ENCODE assay signal across 21 mouse cellular contexts in the genomic region with DNA sequence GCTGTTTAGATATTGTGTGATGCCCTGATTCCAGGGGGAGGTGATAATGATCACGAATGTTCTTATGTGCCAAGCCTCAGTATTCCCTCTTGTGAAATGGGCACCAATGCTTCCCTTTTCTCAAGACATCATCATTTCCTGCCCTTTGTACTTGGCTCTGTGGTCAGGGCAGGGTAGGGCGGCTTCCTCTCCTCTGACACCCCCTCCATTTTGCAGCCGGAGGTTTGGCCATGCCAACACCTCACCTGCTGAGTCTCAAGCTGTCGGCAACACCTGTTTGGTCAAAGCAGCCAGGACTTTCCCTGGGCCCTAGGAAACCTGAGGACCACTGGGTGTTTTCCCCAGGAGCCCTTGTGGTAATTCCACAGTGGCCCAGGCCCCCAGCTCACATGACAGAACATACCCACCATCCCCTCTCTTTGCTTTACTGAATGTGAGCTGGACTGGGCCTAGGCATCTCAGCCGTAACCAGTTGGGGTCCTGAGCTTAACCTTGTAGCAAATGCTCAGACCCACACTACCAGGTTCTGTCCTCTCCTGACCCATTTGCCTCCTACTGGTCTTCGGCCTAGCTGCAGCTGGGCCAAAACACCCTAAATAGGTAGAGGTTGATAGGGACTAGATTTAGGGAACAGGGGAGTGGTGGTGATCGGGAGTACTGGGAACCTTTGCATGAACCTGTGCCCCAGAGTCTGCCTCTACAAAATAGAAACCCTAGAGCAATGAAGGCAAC. TPM values are rescaled to one million over a fixed set of nuclear protein-coding genes. Genes with fewer than 3 reads are reported as not detected.
A peak's percentile ranks its signal among the peaks of the same experiment; 100 is the strongest.
DNase-seq lines count a peak whose midpoint lies in the region; ATAC-seq and TF ChIP-seq lines count a peak whose summit lies in the region.
"Had no signal": no experiment of that assay in that cellular context is flagged by ENCODE, and none has a peak within 500 bp of the region (broad histone marks: within the 10 kb centered on the region; RNA-seq: fewer than 3 reads in every experiment).

No protein-coding gene starts in this region.

- no peak for TF ChIP-seq CTCF in layer of hippocampus, adult 2 months (conservative IDR thresholded peaks at IDR 0.05)

- H3K4me2 ChIP-seq in hindbrain, embryonic 11.5 days (replicated peaks; ENCODE audit: low read depth, low read length), result no peak overlapping the region
- H3K4me2 ChIP-seq: embryonic facial prominence, embryonic 15.5 days had no signal

- WGBS in hindbrain, embryonic 11.5 days, result 86% methylated on average over 7 of the region's 7 CpGs

- no peaks in the 10 kb centered on the region for H3K36me3 ChIP-seq in splenic B cell, adult 2 months (ENCODE audit: control insufficient read depth, insufficient read depth, low read length, poor library complexity, severe bottlenecking)
- no peaks in the 10 kb centered on the region for H3K36me3 ChIP-seq in hindbrain, embryonic 11.5 days (ENCODE audit: control insufficient read depth, insufficient read depth, low read length)
- H3K36me3 ChIP-seq: embryonic facial prominence, embryonic 15.5 days; G1E; midbrain, embryonic 10.5 days had no signal

- no peak overlapping the region for H3K27ac ChIP-seq in layer of hippocampus, adult 2 months
- H3K27ac ChIP-seq in hindbrain, embryonic 11.5 days (ENCODE audit: low read depth, low read length), result no peak overlapping the region
- H3K27ac ChIP-seq: embryonic facial prominence, embryonic 15.5 days; midbrain, embryonic 10.5 days had no signal

- ATAC-seq in hindbrain, embryonic 11.5 days (ENCODE audit: low FRiP score), result no peak
- ATAC-seq: hindbrain, embryonic 16.5 days had no signal

- DNase-seq in left cerebral cortex, postnatal 4 days, result peak; percentile 62
- no peak for DNase-seq in left cerebral cortex, adult 18-20 months (ENCODE audit: low spot score in 2 of 2)
- DNase-seq in cerebellum, adult 18-20 months, result peak; percentile 94 to 96
- DNase-seq in cerebellum, postnatal 36 days, result peak; percentile 97 to 99
- DNase-seq in splenic B cell, adult 2 months (ENCODE audit: low read depth, low spot score), result peak; percentile 6
- no peak for DNase-seq in right cerebral cortex, postnatal 10 days (ENCODE audit: low spot score in 2 of 2)
- DNase-seq in layer of hippocampus, adult 2 months (ENCODE audit: low spot score in 2 of 2), result no peak
- no peak for DNase-seq in hindbrain, embryonic 11.5 days (ENCODE audit: low spot score)
- DNase-seq: adrenal gland, adult 2 months; B cell, adult 2 months; gastrocnemius, postnatal 10 days; kidney, adult 18-20 months; kidney, postnatal 4 days; layer of hippocampus, postnatal 36 days; lung, adult 18-20 months; thymus, adult 18-20 months had no signal

- intact Hi-C loops in left cerebral cortex, postnatal 4 days (cut with DNase I), result no loop called here

- no peaks in the 10 kb centered on the region for H3K27me3 ChIP-seq in splenic B cell, adult 2 months (ENCODE audit: control insufficient read depth, insufficient read depth, low read length, poor library complexity, severe bottlenecking)
- peaks cover 1% of the 10 kb centered on the region; the same call in 1 of the 2 replicates for H3K27me3 ChIP-seq in hindbrain, embryonic 11.5 days (ENCODE audit: control insufficient read depth, insufficient read depth, low read length)

- H3K4me1 ChIP-seq in hindbrain, embryonic 11.5 days (replicated peaks; ENCODE audit: control insufficient read depth, insufficient read depth, low read length), result no peaks in the 10 kb centered on the region

- H3K4me3 ChIP-seq in layer of hippocampus, adult 2 months, result no peak overlapping the region
- no peak overlapping the region for H3K4me3 ChIP-seq in hindbrain, embryonic 11.5 days (ENCODE audit: low read depth, low read length)
- H3K4me3 ChIP-seq: embryonic facial prominence, embryonic 15.5 days; midbrain, embryonic 10.5 days had no signal

- H3K9me3 ChIP-seq in hindbrain, embryonic 11.5 days (ENCODE audit: control insufficient read depth, low read length), result no peaks in the 10 kb centered on the region
- H3K9me3 ChIP-seq: embryonic facial prominence, embryonic 15.5 days; G1E; midbrain, embryonic 10.5 days had no signal

- no peak overlapping the region for H3K9ac ChIP-seq in hindbrain, embryonic 11.5 days (ENCODE audit: low read depth, low read length)
- H3K9ac ChIP-seq: embryonic facial prominence, embryonic 15.5 days had no signal

RNA-seq across cellular contexts. Expression of a gene that starts 7.7 kb away (rescaled TPM):
- 1 to 10 TPM; 5.3 TPM for total RNA-seq in left cerebral cortex, postnatal 4 days (2021)
- total RNA-seq in left cerebral cortex, adult 18-20 months (2021), result 10 to 100 TPM; 18.9 to 19.0 TPM
- 1 to 10 TPM; 5.2 to 7.4 TPM for total RNA-seq in layer of hippocampus, adult 2 months (2021)
- polyA plus RNA-seq in hindbrain, embryonic 11.5 days (2014; fragmentation: Nextera tagmentation; extraction: Ambion mirVana), result 1.7 and 3.3 TPM in 2 replicates
- total RNA-seq: G1E; liver, adult 2 months had no signal
- polyA plus RNA-seq: G1E; liver, adult 2 months had no signal

Comparison
In these comparisons a context has a peak if more than half of its experiments do, and no peak if none do; other contexts are left out.
1. DNase-seq: peak in left cerebral cortex, postnatal 4 days (single experiment), cerebellum, adult 18-20 months (2 of 2), cerebellum, postnatal 36 days (2 of 2) and splenic B cell, adult 2 months (single experiment); none in left cerebral cortex, adult 18-20 months (0 of 2), right cerebral cortex, postnatal 10 days (0 of 2), layer of hippocampus, adult 2 months (0 of 2) and hindbrain, embryonic 11.5 days (single experiment).